Mouse (Mus musculus): ENCODE measurements at regions not wholly inside any gene's neighbourhood (a gene's known extent, or its start where the extent isn't known, plus 50 kb on each side); places are given as distances from the start of the nearest gene placed in this dataset.

DNA sequence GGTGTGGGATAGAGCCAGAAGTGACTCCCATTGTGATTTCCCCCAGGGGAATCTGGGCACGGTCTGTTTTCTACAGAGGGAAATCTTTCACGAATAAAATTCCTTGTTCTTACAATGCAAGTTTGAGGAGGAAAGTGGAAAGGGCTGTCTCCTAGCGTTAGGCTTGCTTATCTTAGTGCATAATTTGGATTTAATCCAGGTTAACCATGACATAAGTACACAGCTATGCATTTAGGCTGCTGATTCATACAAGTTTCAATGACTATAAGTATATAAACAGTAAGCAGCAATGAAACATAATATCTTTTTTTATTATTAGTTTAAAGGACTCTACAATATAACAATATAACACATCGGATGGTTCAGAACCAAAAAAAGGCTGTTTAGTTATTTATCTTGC is 74.6 kb upstream of the Arhgap21 start:
- TF ChIP-seq CTCF (IDR thresholded peaks at IDR 0.05; ENCODE audit: low read depth) (no peak), EP300 (IDR thresholded peaks at IDR 0.05; ENCODE audit: low read depth) (no peak)

Data from liver, postnatal 0 days (tissue).